Mouse (Mus musculus) left cerebral cortex, postnatal 14 days (tissue): ENCODE results near the gene Tnfsf9. TPM values are rescaled to one million over a fixed set of nuclear protein-coding genes. Genes with fewer than 3 reads are reported as not detected.

Experiments
- DNase-seq, 2 experiments: peaks; one replicate each; pipeline ENCODE4 v3.0.0; 2021 to 2022; ENCODE audit warnings: low spot score in 2 of 2, mixed read lengths in 1 of 2
- intact Hi-C: fragments of 180-260 bp; cut with DNase I; formaldehyde crosslinking; loops from one replicate; pipeline ENCODE4 v1.15.1; 2025
- total RNA-seq, 2 experiments: library from RNA; stranded (reverse); gene quantifications; 2 replicates each; pipeline ENCODE4 v1.2.3; 2021

Tnfsf9 gene
- total RNA-seq, 2 experiments from 2014 or later, result 0.26 to 0.42 TPM

GRCm38 (mm10) chr17:57087049-57087832, 17.9 kb upstream of the Tnfsf9 start, which contains the start of gene Tubb4a:
Gene Tubb4a, minus strand, starts transcription at chr17:57087782.
- intact Hi-C loops, result no loop called here

GRCm38 (mm10) chr17:57094222-57094621, 10.9 kb upstream of the Tnfsf9 start:
- intact Hi-C loops, result no loop called here

More at GRCm38 (mm10) chr17:57087049-57087832, 17.9 kb upstream of the Tnfsf9 start, which contains the start of gene Tubb4a:
- DNase-seq, result peak; percentile 91 to 92

GRCm38 (mm10) chr17:57095855-57096622, 9.1 kb upstream of the Tnfsf9 start:
- intact Hi-C loops, result loop anchor here (1.0 to 5.0 kb wide), 3 partner anchors 71 to 241 kb away; partner anchors contain the start of gene Vav1
- no peak for DNase-seq

More at GRCm38 (mm10) chr17:57094222-57094621, 10.9 kb upstream of the Tnfsf9 start:
- DNase-seq, result no peak

- intact Hi-C loops, result loop anchor here (1.0 to 5.0 kb wide), 3 partner anchors 71 to 241 kb away; partner anchors contain the start of gene Vav1
- DNase-seq, result peak; percentile 80 to 87
Observed at GRCm38 (mm10) chr17:57096623-57096920, 8.6 kb upstream of the Tnfsf9 start.

GRCm38 (mm10) chr17:57098321-57098720, 6.8 kb upstream of the Tnfsf9 start:
- DNase-seq, result no peak

GRCm38 (mm10) chr17:57099629-57100325, 5.3 kb upstream of the Tnfsf9 start:
- intact Hi-C loops, result loop anchor here (5.0 kb wide), 2 partner anchors 178 to 238 kb away; partner anchors contain the start of gene Vav1
- no peak for DNase-seq

More at GRCm38 (mm10) chr17:57098321-57098720, 6.8 kb upstream of the Tnfsf9 start:
- intact Hi-C loops, result loop anchor here (5.0 kb wide), 2 partner anchors 179 to 239 kb away; partner anchors contain the start of gene Vav1

- DNase-seq, result no peak
- intact Hi-C loops, result no loop called here
Observed at GRCm38 (mm10) chr17:57102276-57102675, 2.8 kb upstream of the Tnfsf9 start.

GRCm38 (mm10) chr17:57104496-57104895, 629 bp upstream of the Tnfsf9 start:
- intact Hi-C loops, result no loop called here
- no peak for DNase-seq

- intact Hi-C loops, result no loop called here
- no peak for DNase-seq
Observed at GRCm38 (mm10) chr17:57106035-57106368, 877 bp downstream of the Tnfsf9 start.

- no peak for DNase-seq
- intact Hi-C loops, result no loop called here
Observed at GRCm38 (mm10) chr17:57107064-57107463, 1.9 kb downstream of the Tnfsf9 start.

GRCm38 (mm10) chr17:57108040-57108665, 3.0 kb downstream of the Tnfsf9 start:
- DNase-seq, result no peak
- intact Hi-C loops, result no loop called here

- intact Hi-C loops, result no loop called here
- no peak for DNase-seq
Observed at GRCm38 (mm10) chr17:57108666-57109171, 3.6 kb downstream of the Tnfsf9 start.

- DNase-seq, result no peak
- intact Hi-C loops, result no loop called here
Observed at GRCm38 (mm10) chr17:57110005-57110404, 4.9 kb downstream of the Tnfsf9 start.

GRCm38 (mm10) chr17:57112768-57113474, 7.8 kb downstream of the Tnfsf9 start:
- peak in 1 of 2 experiments; percentile 13 for DNase-seq
- intact Hi-C loops, result no loop called here

GRCm38 (mm10) chr17:57116801-57117200, 11.7 kb downstream of the Tnfsf9 start:
- DNase-seq, result no peak
- intact Hi-C loops, result no loop called here

GRCm38 (mm10) chr17:57118524-57119349, 13.6 kb downstream of the Tnfsf9 start:
- intact Hi-C loops, result no loop called here
- no peak for DNase-seq

GRCm38 (mm10) chr17:57121856-57122255, 16.7 kb downstream of the Tnfsf9 start:
- DNase-seq, result no peak
- intact Hi-C loops, result no loop called here
